In genomic region chr11:50376911-50377891, GRCm38 (mm10) we compare ENCODE assay signal across 8 mouse cellular contexts. TPM values are rescaled to one million over a fixed set of nuclear protein-coding genes. Genes with fewer than 3 reads are reported as not detected.
A peak's percentile ranks its signal among the peaks of the same experiment; 100 is the strongest.
DNase-seq lines count a peak whose midpoint lies in the region; ATAC-seq and TF ChIP-seq lines count a peak whose summit lies in the region.

Gene Hnrnph1, plus strand, starts transcription at chr11:50376990.

- WGBS in forebrain, embryonic 16.5 days: under 1% methylated on average over 76 of the region's 76 CpGs
- WGBS in lung, embryonic 14.5 days: under 1% methylated on average over 76 of the region's 76 CpGs
- WGBS in olfactory bulb, adult 2 months: under 1% methylated on average over 76 of the region's 76 CpGs
- WGBS in thymus, adult 2 months: under 1% methylated on average over 76 of the region's 76 CpGs

- peak; percentile 86 for ATAC-seq in G1E (ENCODE audit: extremely low read depth, insufficient number of reproducible peaks, low FRiP score, poor library complexity, severe bottlenecking)
- ATAC-seq in forebrain, embryonic 16.5 days: peak; percentile 90
- peak; percentile 90 for ATAC-seq in lung, embryonic 14.5 days (ENCODE audit: insufficient read depth)

- peak within 1 kb of the TSS; percentile 100 for H3K9ac ChIP-seq in forebrain, embryonic 16.5 days (replicated peaks; ENCODE audit: low read depth, low read length)
- peak within 1 kb of the TSS; percentile 98 for H3K9ac ChIP-seq in lung, embryonic 14.5 days

- H3K4me3 ChIP-seq in G1E (ENCODE audit: low read depth, low read length): peak within 1 kb of the TSS; percentile 93
- H3K4me3 ChIP-seq in forebrain, embryonic 16.5 days (replicated peaks; ENCODE audit: low read length): peak within 1 kb of the TSS; percentile 97
- H3K4me3 ChIP-seq in layer of hippocampus, adult 2 months: peak within 1 kb of the TSS; percentile 81
- peak within 1 kb of the TSS; percentile 96 for H3K4me3 ChIP-seq in lung, embryonic 14.5 days (ENCODE audit: low read depth, low read length)
- peak within 1 kb of the TSS; percentile 98 for H3K4me3 ChIP-seq in olfactory bulb, adult 2 months (ENCODE audit: insufficient read depth, low read depth, low read length)
- peak within 1 kb of the TSS; percentile 90 for H3K4me3 ChIP-seq in thymus, adult 2 months (ENCODE audit: control insufficient read depth, insufficient read depth, low read length)

- no peaks in the 10 kb centered on the region for H3K27me3 ChIP-seq in G1E (ENCODE audit: insufficient read depth, low read length)
- H3K27me3 ChIP-seq in forebrain, embryonic 16.5 days (replicated peaks; ENCODE audit: control insufficient read depth, insufficient read depth, low read length): no peaks in the 10 kb centered on the region
- H3K27me3 ChIP-seq in lung, embryonic 14.5 days (ENCODE audit: insufficient read depth, low read length): no peaks in the 10 kb centered on the region
- no peaks in the 10 kb centered on the region for H3K27me3 ChIP-seq in thymus, adult 2 months (ENCODE audit: control insufficient read depth, insufficient read depth, low read length)

- peak; percentile 99 for TF ChIP-seq POLR2A in olfactory bulb, adult 2 months (IDR thresholded peaks at IDR 0.05; ENCODE audit: insufficient read depth, low read depth, low read length)
- peak; percentile 95 for TF ChIP-seq POLR2A in thymus, adult 2 months (IDR thresholded peaks at IDR 0.05; ENCODE audit: control insufficient read depth, extremely low read depth, insufficient read depth, low read length, poor library complexity)

- intact Hi-C loops in heart, postnatal 36 days (cut with DNase I): loop anchor here (5.0 kb wide), 1 partner anchor 85 kb away; the partner anchor contains the start of gene Maml1

- TF ChIP-seq CTCF in G1E (IDR thresholded peaks at IDR 0.05; ENCODE audit: low read depth, low read length): no peak
- TF ChIP-seq CTCF in layer of hippocampus, adult 2 months (conservative IDR thresholded peaks at IDR 0.05): no peak
- no peak for TF ChIP-seq CTCF in lung, embryonic 14.5 days (IDR thresholded peaks at IDR 0.05; ENCODE audit: low read depth)
- no peak; the same call in 1 of the 2 replicates for TF ChIP-seq CTCF in olfactory bulb, adult 2 months (IDR thresholded peaks at IDR 0.05; ENCODE audit: insufficient read depth, low read depth, low read length)
- TF ChIP-seq CTCF in thymus, adult 2 months (IDR thresholded peaks at IDR 0.05; ENCODE audit: borderline replicate concordance, control insufficient read depth, extremely low read depth, insufficient read depth, low read length, poor library complexity): peak; percentile 43; the same call in 1 of the 2 replicates

- peak; percentile 82 for DNase-seq in G1E (ENCODE audit: low spot score)
- peak; percentile 97 to 99 for DNase-seq in cerebellum, adult 18-20 months
- peak; percentile 99 to 100 for DNase-seq in heart, postnatal 36 days
- DNase-seq in layer of hippocampus, adult 2 months (ENCODE audit: low spot score in 2 of 2): peak; percentile 98 to 99
- DNase-seq in lung, embryonic 14.5 days: peak; percentile 100
- DNase-seq in thymus, adult 2 months: peak; percentile 99

- H3K27ac ChIP-seq in forebrain, embryonic 16.5 days (ENCODE audit: low read length): peak within 1 kb of the TSS; percentile 100
- H3K27ac ChIP-seq in layer of hippocampus, adult 2 months: peak within 1 kb of the TSS; percentile 100
- peak within 1 kb of the TSS; percentile 100 for H3K27ac ChIP-seq in lung, embryonic 14.5 days (ENCODE audit: low read depth)
- peak within 1 kb of the TSS; percentile 99 for H3K27ac ChIP-seq in olfactory bulb, adult 2 months (ENCODE audit: insufficient read depth, low read depth, low read length)
- peak within 1 kb of the TSS; percentile 96 for H3K27ac ChIP-seq in thymus, adult 2 months (ENCODE audit: control insufficient read depth, insufficient read depth, low read length)

- peak within 1 kb of the TSS; percentile 73 for H3K4me2 ChIP-seq in forebrain, embryonic 16.5 days (ENCODE audit: low read length)
- H3K4me2 ChIP-seq in lung, embryonic 14.5 days: peak within 1 kb of the TSS; percentile 95

- H3K36me3 ChIP-seq in G1E (replicated peaks): peaks cover 23% of the 10 kb centered on the region
- peaks cover 8% of the 10 kb centered on the region; the same call in 1 of the 2 replicates for H3K36me3 ChIP-seq in forebrain, embryonic 16.5 days (ENCODE audit: control insufficient read depth, insufficient read depth)
- peaks cover 28% of the 10 kb centered on the region for H3K36me3 ChIP-seq in lung, embryonic 14.5 days (ENCODE audit: insufficient read depth)
- peaks cover 23% of the 10 kb centered on the region for H3K36me3 ChIP-seq in thymus, adult 2 months (ENCODE audit: control insufficient read depth, insufficient read depth, low read length)

- no peaks in the 10 kb centered on the region for H3K9me3 ChIP-seq in G1E (replicated peaks)
- no peaks in the 10 kb centered on the region for H3K9me3 ChIP-seq in forebrain, embryonic 16.5 days (ENCODE audit: control insufficient read depth, low read length)
- H3K9me3 ChIP-seq in lung, embryonic 14.5 days (ENCODE audit: low read depth, low read length): no peaks in the 10 kb centered on the region

- peaks cover 29% of the 10 kb centered on the region for H3K4me1 ChIP-seq in G1E (ENCODE audit: insufficient read depth, low read depth, low read length)
- peaks cover 21% of the 10 kb centered on the region for H3K4me1 ChIP-seq in forebrain, embryonic 16.5 days (replicated peaks; ENCODE audit: control insufficient read depth, insufficient read depth, low read length)
- peaks cover 11% of the 10 kb centered on the region; the same call in 1 of the 2 replicates for H3K4me1 ChIP-seq in lung, embryonic 14.5 days (ENCODE audit: insufficient read depth)
- peaks cover 4% of the 10 kb centered on the region for H3K4me1 ChIP-seq in olfactory bulb, adult 2 months (ENCODE audit: control insufficient read depth, insufficient read depth, low read length)
- H3K4me1 ChIP-seq in thymus, adult 2 months (replicated peaks; ENCODE audit: control insufficient read depth, insufficient read depth, low read length): peaks cover 4% of the 10 kb centered on the region

RNA-seq across cellular contexts. Expression of gene Hnrnph1, which starts in this region (rescaled TPM):
- total RNA-seq in G1E (2014; fragmentation: Nextera tagmentation): 360 and 411 TPM in 2 replicates
- total RNA-seq in G1E (2017): 498 and 593 TPM in 2 replicates
- polyA plus RNA-seq in G1E (2012): 203 and 230 TPM in 2 replicates
- 660 and 710 TPM in 2 replicates for polyA plus RNA-seq in forebrain, embryonic 16.5 days (2015; fragmentation: Nextera tagmentation; extraction: Ambion mirVana)
- total RNA-seq in heart, postnatal 36 days (2021): 100 to 1,000 TPM in 1 of 2 experiments, 10 to 100 TPM in 1; 97.8 to 106 TPM
- 100 to 1,000 TPM; 272 to 300 TPM for total RNA-seq in layer of hippocampus, adult 2 months (2021)
- polyA plus RNA-seq in lung, embryonic 14.5 days (2014; fragmentation: Nextera tagmentation; extraction: Ambion mirVana): 573 and 582 TPM in 2 replicates
- polyA plus RNA-seq in olfactory bulb, adult 2 months (2012; ENCODE audit: insufficient read depth, insufficient read length, low replicate concordance, missing spikeins): 611 and 1,562 TPM in 2 replicates
- polyA plus RNA-seq in thymus, adult 2 months (2012; rRNA removed): 147 and 164 TPM in 2 replicates

Comparison
In these comparisons a context has a peak if more than half of its experiments do, and no peak if none do; other contexts are left out.
1. Peak in every context shown above with its lines: DNase-seq, ATAC-seq, H3K4me3 ChIP-seq and H3K27ac ChIP-seq.